Mouse (Mus musculus) lung, adult 2 months (tissue): Measurements from ENCODE around the gene Pcdh7. TPM values are rescaled to one million over a fixed set of nuclear protein-coding genes. Genes with fewer than 3 reads are reported as not detected.

Experiments
- DNase-seq: peaks from one replicate; pipeline ENCODE4 v3.0.0; 2022
- H3K4me1 ChIP-seq: fragments of 200-500 bp; 2 replicates; pipeline ENCODE4 v1.6.1; 2011; ENCODE audit warnings: low read length; ENCODE audit not compliant: control insufficient read depth, insufficient read depth
- H3K4me3 ChIP-seq: fragments of 200-500 bp; replicated peaks from 2 replicates; pipeline ENCODE3; 2011; ENCODE audit warnings: low read depth, mild to moderate bottlenecking, control low read depth, low read length; ENCODE audit errors: extremely low read depth
- CTCF ChIP-seq: fragments of 200-500 bp; IDR thresholded peaks from 2 replicates; pipeline ENCODE4 v1.5.1; 2011; ENCODE audit warnings: mild to moderate bottlenecking, low read length, control low read depth; ENCODE audit not compliant: insufficient read depth
- POLR2A ChIP-seq: fragments of 200-500 bp; IDR thresholded peaks from 2 replicates; pipeline ENCODE4 v1.6.1; 2011; ENCODE audit warnings: low read depth, mild to moderate bottlenecking, control low read depth, low read length, borderline replicate concordance; ENCODE audit errors: extremely low read depth
- WGBS: fragments of 180-500 bp; shearing (Covaris S2); methylation state at CpG from one replicate; pipeline ENCODE4 v1.1.7; 2018; 5-methylcytosine and 5-hydroxymethylcytosine counted together
- polyA plus RNA-seq: library from polyadenylated mRNA; depleted of rRNA; stranded (reverse); fragments of >200 nt; gene quantifications from 2 replicates; pipeline ENCODE4 v1.2.3, GENCODE M21; 2012

Gene Pcdh7
- polyA plus RNA-seq, 1 experiment = 8.0 TPM

- Histone ChIP-seq H3K4me3 (no peak overlapping the region), H3K4me1 (no peaks in the 10 kb centered on the region)
- DNase-seq = no peak
- no peak for TF ChIP-seq POLR2A
- TF ChIP-seq CTCF = no peak
- WGBS = 40% methylated on average over 8 of the region's 8 CpGs
Measured at GRCm38 (mm10) chr5:58025759-58026158, 308.0 kb downstream of the Pcdh7 start.

GRCm38 (mm10) chr5:58039875-58040274 is 322.1 kb downstream of the Pcdh7 start:
- Histone ChIP-seq H3K4me3 (no peak overlapping the region), H3K4me1 (no peaks in the 10 kb centered on the region)
- no peak for DNase-seq
- 66% methylated on average over 3 of the region's 3 CpGs for WGBS
- TF ChIP-seq CTCF (no peak), POLR2A (no peak)

GRCm38 (mm10) chr5:58044216-58044615 is 326.4 kb downstream of the Pcdh7 start:
- TF ChIP-seq CTCF (no peak), POLR2A (no peak)
- DNase-seq = no peak
- Histone ChIP-seq H3K4me1 (no peaks in the 10 kb centered on the region), H3K4me3 (no peak overlapping the region)
- WGBS = 53% methylated on average over 4 of the region's 4 CpGs

GRCm38 (mm10) chr5:58081054-58081453 is 363.3 kb downstream of the Pcdh7 start:
- 58% methylated on average over 4 of the region's 4 CpGs for WGBS
- TF ChIP-seq CTCF (no peak), POLR2A (no peak)
- no peaks in the 10 kb centered on the region for H3K4me1 ChIP-seq
- H3K4me3 ChIP-seq = no peak overlapping the region
- DNase-seq = no peak

GRCm38 (mm10) chr5:58082230-58082629 is 364.5 kb downstream of the Pcdh7 start:
- no peak overlapping the region for H3K4me3 ChIP-seq
- no peaks in the 10 kb centered on the region for H3K4me1 ChIP-seq
- no peak for DNase-seq
- WGBS = 86% methylated on average over 2 of the region's 2 CpGs
- no peak for TF ChIP-seq CTCF
- TF ChIP-seq POLR2A = no peak

- Histone ChIP-seq H3K4me1 (no peaks in the 10 kb centered on the region), H3K4me3 (no peak overlapping the region)
- TF ChIP-seq CTCF (no peak), POLR2A (no peak)
- no peak for DNase-seq
- WGBS = 70% methylated on average over 3 of the region's 3 CpGs
Measured at GRCm38 (mm10) chr5:58083056-58083455, 365.3 kb downstream of the Pcdh7 start.

- WGBS = 76% methylated on average over 6 of the region's 6 CpGs
- TF ChIP-seq POLR2A (no peak), CTCF (no peak)
- DNase-seq = no peak
- no peaks in the 10 kb centered on the region for H3K4me1 ChIP-seq
- no peak overlapping the region for H3K4me3 ChIP-seq
Measured at GRCm38 (mm10) chr5:58083972-58084371, 366.2 kb downstream of the Pcdh7 start.

- TF ChIP-seq CTCF = no peak
- TF ChIP-seq POLR2A = no peak
- no peak for DNase-seq
Measured at GRCm38 (mm10) chr5:58108665-58109364, 391.0 kb downstream of the Pcdh7 start.

GRCm38 (mm10) chr5:58116096-58116495 is 398.3 kb downstream of the Pcdh7 start:
- DNase-seq = no peak
- WGBS = 82% methylated on average over 3 of the region's 3 CpGs
- TF ChIP-seq POLR2A (no peak), CTCF (no peak)
- Histone ChIP-seq H3K4me3 (no peak overlapping the region), H3K4me1 (no peaks in the 10 kb centered on the region)

More at GRCm38 (mm10) chr5:58108665-58109364, 391.0 kb downstream of the Pcdh7 start:
- no peaks in the 10 kb centered on the region for H3K4me1 ChIP-seq
- no peak overlapping the region for H3K4me3 ChIP-seq
- 72% methylated on average over 4 of the region's 4 CpGs for WGBS

- WGBS = 73% methylated on average over 3 of the region's 3 CpGs
- H3K4me3 ChIP-seq = no peak overlapping the region
- TF ChIP-seq CTCF = no peak
- TF ChIP-seq POLR2A = no peak
- no peak for DNase-seq
- no peaks in the 10 kb centered on the region for H3K4me1 ChIP-seq
Measured at GRCm38 (mm10) chr5:58117896-58118295, 400.1 kb downstream of the Pcdh7 start.
